Mouse (Mus musculus) cerebellum, adult 9-11 months (tissue): ENCODE results near the gene Gm10376.
"Not testable (repeated sequence)": the region's sequence is repeated elsewhere in the genome, so short reads cannot be mapped to it uniquely, and the experiment has no call there.

ENCODE experiments used
- DNase-seq: peaks from one replicate; pipeline ENCODE4 v3.0.0; 2022

Gene Gm10376

DNA sequence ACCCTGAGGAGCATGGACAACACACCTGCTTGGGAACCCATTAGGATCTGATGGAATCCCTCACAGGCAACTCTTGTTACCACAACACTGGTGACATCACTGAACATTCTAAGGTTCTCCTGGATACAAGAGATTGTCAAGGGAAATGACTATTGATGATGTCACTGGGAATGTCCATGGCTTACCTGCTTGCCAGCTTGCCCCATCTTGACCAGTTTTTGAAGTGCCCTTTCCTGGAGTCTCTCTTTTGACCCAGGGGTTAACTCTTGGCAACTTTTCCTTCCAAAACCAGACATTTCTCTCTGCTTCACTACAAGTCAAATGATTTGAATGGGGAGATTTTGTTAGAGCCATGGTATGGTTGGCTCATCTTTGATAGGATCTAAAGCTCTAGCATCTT lies at the start of gene Gm10376:
Gene Gm10376, minus strand, starts transcription at position 101 of the 400 bp plus-strand sequence.
- DNase-seq, result not testable (repeated sequence)

DNA sequence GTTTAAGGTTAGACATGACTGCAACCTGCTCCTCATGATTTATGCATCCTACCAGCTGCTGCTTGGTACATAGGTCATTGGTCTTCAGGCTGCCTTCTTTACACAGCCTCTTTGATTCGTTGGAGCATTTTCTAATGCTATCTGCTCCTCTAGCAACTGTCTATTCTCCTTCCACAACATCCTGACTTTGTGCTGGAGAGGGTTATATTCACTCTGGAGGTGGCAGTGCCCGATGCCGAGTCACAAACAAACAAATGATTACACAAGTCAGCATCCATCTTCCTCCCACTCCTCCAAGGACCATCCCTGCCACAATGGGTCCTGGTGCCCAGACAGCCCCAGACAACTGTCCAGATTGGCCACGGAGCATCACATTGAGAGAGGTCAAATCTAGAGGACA lies 44.8 kb upstream of the Gm10376 start:
- not testable (repeated sequence) for DNase-seq

DNA sequence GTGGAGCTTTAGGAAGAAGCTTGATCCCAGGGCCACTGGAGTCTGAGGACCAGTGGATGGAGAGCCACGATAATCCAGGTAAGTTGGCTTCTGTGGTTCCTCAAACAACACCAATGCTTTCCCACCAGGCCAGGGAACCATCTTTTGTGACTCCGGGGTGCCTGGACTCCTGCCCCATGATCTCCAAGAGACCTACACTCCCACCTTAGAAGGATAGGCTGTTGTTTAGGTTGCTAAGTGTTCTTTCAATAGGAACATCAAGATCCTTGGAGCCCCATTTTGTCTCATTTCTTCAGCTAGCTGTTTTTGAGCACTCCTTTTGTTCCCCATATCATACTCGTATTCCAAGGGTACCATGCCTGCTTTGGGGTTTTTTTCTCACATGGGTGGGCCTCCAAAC lies 42.6 kb upstream of the Gm10376 start:
- not testable (repeated sequence) for DNase-seq

- DNase-seq, result not testable (repeated sequence)
Observed at GRCm38 (mm10) chr14:42993524-42993923, 21.9 kb downstream of the Gm10376 start, which contains the start of gene Gm8082. Gene Gm8082, minus strand, starts transcription at chr14:42993624.
